Mouse (Mus musculus) megakaryocyte, embryonic 14.5 days (primary cell): Measurements from ENCODE around the gene Eif2b3.

Experiments
- FLI1 ChIP-seq: IDR thresholded peaks from 2 replicates; pipeline ENCODE4 v1.6.1; 2012; ENCODE audit warnings: low read length, inconsistent platforms, mixed read lengths
- GATA1 ChIP-seq: IDR thresholded peaks from 3 replicates; pipeline ENCODE4 v1.6.1; 2012; ENCODE audit warnings: mixed read lengths, low read length, inconsistent platforms, borderline replicate concordance

GRCm38 (mm10) chr4:117071183-117071582 is 52.0 kb downstream of the Eif2b3 start:
- TF ChIP-seq GATA1 (no peak), FLI1 (no peak)
